Mouse (Mus musculus): ENCODE data around the gene Gm2115. TPM values are rescaled to one million over a fixed set of nuclear protein-coding genes. Genes with fewer than 3 reads are reported as not detected.

Gm2115 gene
- polyA plus RNA-seq, 1 experiment, result 1.1 TPM

DNA sequence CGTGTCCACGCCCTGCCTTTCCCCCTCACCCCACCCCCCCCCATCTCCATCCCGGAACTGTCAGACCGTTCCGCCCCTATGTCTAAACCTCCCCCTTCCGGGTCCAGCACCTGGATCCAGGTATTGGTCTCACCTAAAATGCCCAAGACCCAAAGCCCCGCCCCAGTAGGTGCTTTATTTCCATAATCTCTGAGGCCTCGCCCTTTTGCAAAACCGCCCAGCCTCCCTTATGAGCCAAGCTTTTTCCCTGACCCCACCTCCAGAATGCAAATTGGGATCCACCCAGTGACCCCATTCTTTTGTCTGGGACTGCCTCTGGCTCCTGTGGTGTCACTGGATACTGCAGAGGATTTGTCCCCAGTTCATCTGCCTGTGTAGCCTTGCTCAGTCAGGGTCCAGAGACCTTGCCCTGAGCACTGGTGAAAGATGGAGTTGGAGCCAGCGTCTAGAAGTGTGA lies 77.6 kb downstream of the Gm2115 start, which contains the start of gene Fah:
TSS of gene Fah (minus strand) at position 430 of the 457 bp plus-strand sequence.
- Histone ChIP-seq H3K27ac (ENCODE audit: insufficient read depth, low read depth, low read length) (peak within 1 kb of the TSS; percentile 88), H3K4me3 (ENCODE audit: insufficient read depth, low read depth, low read length) (peak within 1 kb of the TSS; percentile 82), H3K27me3 (replicated peaks; ENCODE audit: control insufficient read depth, insufficient read depth, low read length) (no peaks in the 10 kb centered on the region), H3K4me1 (ENCODE audit: control insufficient read depth, insufficient read depth, low read length) (no peaks in the 10 kb centered on the region; the same call in 1 of the 2 replicates), H3K36me3 (ENCODE audit: control insufficient read depth, insufficient read depth, low read length) (no peaks in the 10 kb centered on the region)
- DNase-seq, result peak; percentile 92
- 5% methylated on average over 10 of the region's 10 CpGs for WGBS
- TF ChIP-seq POLR2A (IDR thresholded peaks at IDR 0.05; ENCODE audit: low read depth, low read length) (no peak), CTCF (conservative IDR thresholded peaks at IDR 0.05; ENCODE audit: insufficient read depth, insufficient read length, low read depth, low read length) (no peak)

DNA sequence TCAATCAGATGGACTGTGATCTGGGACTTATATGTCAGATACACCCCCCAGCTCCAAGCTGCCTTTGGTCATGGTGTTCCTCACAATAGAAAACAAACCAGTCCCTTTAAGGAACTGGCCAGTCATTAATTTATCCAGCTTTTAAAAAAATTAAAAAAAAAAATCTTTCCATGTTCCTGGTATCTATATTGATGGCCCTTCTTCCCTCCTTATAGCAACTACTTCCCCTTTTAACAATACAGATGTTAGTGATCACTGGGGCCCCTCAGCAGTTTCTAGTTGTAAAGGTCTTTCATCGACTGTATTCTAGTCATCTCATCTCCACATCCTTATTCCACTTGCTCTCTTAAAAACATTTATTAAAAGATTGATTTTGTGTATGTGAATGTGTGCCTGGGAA lies 82.9 kb downstream of the Gm2115 start:
- no peak for TF ChIP-seq CTCF (conservative IDR thresholded peaks at IDR 0.05; ENCODE audit: insufficient read depth, insufficient read length, low read depth, low read length)
- no peak for TF ChIP-seq POLR2A (IDR thresholded peaks at IDR 0.05; ENCODE audit: low read depth, low read length)
- DNase-seq, result no peak
- H3K27me3 ChIP-seq (replicated peaks; ENCODE audit: control insufficient read depth, insufficient read depth, low read length), result no peaks in the 10 kb centered on the region
- 86% methylated on average over 1 of the region's 1 CpGs for WGBS
- H3K4me3 ChIP-seq (ENCODE audit: insufficient read depth, low read depth, low read length), result no peak overlapping the region
- no peaks in the 10 kb centered on the region for H3K36me3 ChIP-seq (ENCODE audit: control insufficient read depth, insufficient read depth, low read length)
- H3K27ac ChIP-seq (ENCODE audit: insufficient read depth, low read depth, low read length), result no peak overlapping the region
- no peaks in the 10 kb centered on the region for H3K4me1 ChIP-seq (ENCODE audit: control insufficient read depth, insufficient read depth, low read length)

DNA sequence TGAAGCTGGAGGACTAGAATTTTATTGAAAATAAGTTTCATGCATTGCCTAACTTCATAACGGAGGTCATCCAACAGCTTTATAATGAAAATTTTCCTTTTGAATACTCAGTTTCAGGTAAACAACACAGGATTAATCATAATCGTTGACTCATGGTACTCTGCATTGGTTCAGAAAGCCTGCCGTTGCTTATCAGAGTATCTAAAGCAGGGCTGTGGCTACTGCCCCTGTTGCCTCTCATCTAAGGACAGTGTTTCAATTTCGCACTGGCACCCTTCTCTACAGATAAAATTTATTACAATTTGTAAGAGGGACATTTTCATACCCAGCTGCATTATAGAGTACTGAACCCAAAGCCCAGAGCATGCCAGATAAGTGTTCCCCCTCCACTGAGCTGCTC lies 83.7 kb downstream of the Gm2115 start:
- no peak for DNase-seq
- Histone ChIP-seq H3K4me1 (ENCODE audit: control insufficient read depth, insufficient read depth, low read length) (no peaks in the 10 kb centered on the region), H3K27ac (ENCODE audit: insufficient read depth, low read depth, low read length) (no peak overlapping the region), H3K4me3 (ENCODE audit: insufficient read depth, low read depth, low read length) (no peak overlapping the region), H3K36me3 (ENCODE audit: control insufficient read depth, insufficient read depth, low read length) (no peaks in the 10 kb centered on the region; the same call in 1 of the 2 replicates), H3K27me3 (replicated peaks; ENCODE audit: control insufficient read depth, insufficient read depth, low read length) (no peaks in the 10 kb centered on the region)
- WGBS, result 85% methylated on average over 4 of the region's 4 CpGs
- TF ChIP-seq POLR2A (IDR thresholded peaks at IDR 0.05; ENCODE audit: low read depth, low read length), result no peak
- TF ChIP-seq CTCF (conservative IDR thresholded peaks at IDR 0.05; ENCODE audit: insufficient read depth, insufficient read length, low read depth, low read length), result no peak

DNA sequence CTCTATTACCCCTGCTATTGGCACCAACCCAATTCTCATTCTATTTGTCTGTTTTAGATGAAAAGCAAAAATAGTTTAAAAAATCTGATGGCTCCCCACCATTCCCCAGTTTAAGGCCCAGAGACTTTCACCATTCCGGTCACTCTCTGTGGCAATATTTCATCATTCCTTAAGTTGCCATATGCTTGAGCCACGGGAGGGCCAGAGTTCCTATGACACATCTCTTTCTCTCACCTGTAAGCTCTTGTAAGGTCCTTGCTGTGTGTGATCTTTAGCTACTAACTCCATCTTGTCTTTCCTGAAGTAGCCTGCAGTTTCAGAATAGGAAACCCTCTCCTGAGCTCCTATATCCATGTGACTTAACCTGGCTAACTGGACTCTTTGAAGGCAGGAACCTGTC lies 90.2 kb downstream of the Gm2115 start:
- WGBS, result 95% methylated on average over 2 of the region's 2 CpGs

DNA sequence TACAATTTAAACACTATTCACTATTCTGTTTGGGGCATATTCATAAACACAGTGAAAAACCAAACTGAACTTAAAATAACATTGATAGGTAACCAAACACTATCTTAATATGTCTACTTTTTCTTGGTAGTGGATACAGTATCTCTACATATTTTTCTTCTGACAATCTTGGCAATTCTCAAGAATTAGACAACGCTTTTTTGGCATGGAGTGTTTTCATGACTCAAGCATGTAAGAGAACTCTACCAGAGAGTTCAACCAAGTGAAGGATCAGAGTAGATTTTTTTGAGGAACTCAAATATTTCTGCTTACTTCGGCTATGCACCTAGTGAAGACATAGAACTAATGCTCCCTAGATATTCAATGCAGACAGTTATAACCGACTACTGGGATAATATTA lies 92.2 kb downstream of the Gm2115 start:
- Histone ChIP-seq H3K36me3 (ENCODE audit: control insufficient read depth, insufficient read depth, low read length) (no peaks in the 10 kb centered on the region; the same call in 1 of the 2 replicates), H3K4me1 (ENCODE audit: control insufficient read depth, insufficient read depth, low read length) (no peaks in the 10 kb centered on the region), H3K27me3 (replicated peaks; ENCODE audit: control insufficient read depth, insufficient read depth, low read length) (no peaks in the 10 kb centered on the region), H3K27ac (ENCODE audit: insufficient read depth, low read depth, low read length) (no peak overlapping the region), H3K4me3 (ENCODE audit: insufficient read depth, low read depth, low read length) (no peak overlapping the region)
- WGBS, result 93% methylated on average over 3 of the region's 3 CpGs
- DNase-seq, result no peak
- TF ChIP-seq POLR2A (IDR thresholded peaks at IDR 0.05; ENCODE audit: low read depth, low read length), result no peak
- TF ChIP-seq CTCF (conservative IDR thresholded peaks at IDR 0.05; ENCODE audit: insufficient read depth, insufficient read length, low read depth, low read length), result no peak

More for the DNA sequence above, 90.2 kb downstream of the Gm2115 start:
- no peak for DNase-seq
- Histone ChIP-seq H3K4me1 (ENCODE audit: control insufficient read depth, insufficient read depth, low read length) (no peaks in the 10 kb centered on the region), H3K27ac (ENCODE audit: insufficient read depth, low read depth, low read length) (no peak overlapping the region), H3K36me3 (ENCODE audit: control insufficient read depth, insufficient read depth, low read length) (no peaks in the 10 kb centered on the region; the same call in 1 of the 2 replicates), H3K4me3 (ENCODE audit: insufficient read depth, low read depth, low read length) (no peak overlapping the region), H3K27me3 (replicated peaks; ENCODE audit: control insufficient read depth, insufficient read depth, low read length) (no peaks in the 10 kb centered on the region)
- no peak for TF ChIP-seq CTCF (conservative IDR thresholded peaks at IDR 0.05; ENCODE audit: insufficient read depth, insufficient read length, low read depth, low read length)
- TF ChIP-seq POLR2A (IDR thresholded peaks at IDR 0.05; ENCODE audit: low read depth, low read length), result no peak

DNA sequence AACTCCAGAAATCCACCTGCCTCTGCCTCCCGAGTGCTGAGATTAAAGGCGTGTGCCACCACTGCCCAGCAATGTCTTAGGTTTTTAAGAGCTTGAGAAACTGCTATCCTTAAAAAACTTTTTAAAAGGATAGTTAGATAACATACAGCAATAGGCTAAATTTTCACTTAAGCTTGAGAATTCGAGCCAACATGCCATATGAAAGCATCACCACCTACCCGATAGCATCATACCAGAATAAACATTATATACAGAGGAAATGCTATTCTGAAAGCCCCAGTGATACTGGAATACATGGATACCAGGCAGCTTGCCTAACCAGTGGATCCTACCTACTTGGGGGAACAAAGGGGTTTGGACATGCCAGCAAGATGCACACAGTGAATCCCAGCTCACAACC lies 95.0 kb downstream of the Gm2115 start:
- Histone ChIP-seq H3K27ac (ENCODE audit: insufficient read depth, low read depth, low read length) (no peak overlapping the region), H3K4me3 (ENCODE audit: insufficient read depth, low read depth, low read length) (no peak overlapping the region), H3K36me3 (ENCODE audit: control insufficient read depth, insufficient read depth, low read length) (no peaks in the 10 kb centered on the region; the same call in 1 of the 2 replicates), H3K4me1 (ENCODE audit: control insufficient read depth, insufficient read depth, low read length) (no peaks in the 10 kb centered on the region), H3K27me3 (replicated peaks; ENCODE audit: control insufficient read depth, insufficient read depth, low read length) (no peaks in the 10 kb centered on the region)
- no peak for DNase-seq
- WGBS, result 98% methylated on average over 4 of the region's 4 CpGs
- no peak for TF ChIP-seq POLR2A (IDR thresholded peaks at IDR 0.05; ENCODE audit: low read depth, low read length)
- TF ChIP-seq CTCF (conservative IDR thresholded peaks at IDR 0.05; ENCODE audit: insufficient read depth, insufficient read length, low read depth, low read length), result no peak

DNA sequence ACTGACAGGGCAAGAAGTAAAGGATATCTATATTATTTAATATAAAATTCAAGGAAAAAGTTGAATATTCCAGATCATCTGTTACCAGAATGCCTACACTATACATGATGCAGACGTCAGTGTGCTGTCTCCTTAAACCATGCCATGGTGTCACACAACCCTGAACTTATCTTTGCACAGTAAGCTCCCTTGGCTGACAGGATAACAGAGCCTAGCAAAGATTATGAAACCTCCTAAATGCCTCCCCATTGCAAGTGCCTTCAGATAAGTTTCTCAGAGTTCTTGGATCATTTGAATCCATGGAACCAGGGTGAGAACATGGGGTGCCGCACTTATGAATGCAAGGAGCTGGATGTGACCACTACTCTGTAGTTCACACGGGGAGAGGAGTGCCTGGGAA lies 103.1 kb downstream of the Gm2115 start:
- Histone ChIP-seq H3K27me3 (replicated peaks; ENCODE audit: control insufficient read depth, insufficient read depth, low read length) (no peaks in the 10 kb centered on the region), H3K4me1 (ENCODE audit: control insufficient read depth, insufficient read depth, low read length) (no peaks in the 10 kb centered on the region), H3K36me3 (ENCODE audit: control insufficient read depth, insufficient read depth, low read length) (no peaks in the 10 kb centered on the region), H3K4me3 (ENCODE audit: insufficient read depth, low read depth, low read length) (no peak overlapping the region), H3K27ac (ENCODE audit: insufficient read depth, low read depth, low read length) (no peak overlapping the region)
- TF ChIP-seq POLR2A (IDR thresholded peaks at IDR 0.05; ENCODE audit: low read depth, low read length) (no peak), CTCF (conservative IDR thresholded peaks at IDR 0.05; ENCODE audit: insufficient read depth, insufficient read length, low read depth, low read length) (no peak)
- no peak for DNase-seq
- 89% methylated on average over 3 of the region's 3 CpGs for WGBS

Other genes starting within 250 kb of the Gm2115 start
- 15.3 and 16.4 TPM in 2 replicates for gene Arnt2, start 118.8 kb upstream of the Gm2115 start, polyA plus RNA-seq (2012; rRNA removed)
- 850 and 987 TPM in 2 replicates for gene Fah, start 77.8 kb downstream of the Gm2115 start, polyA plus RNA-seq (2012; rRNA removed)
- gene Zfand6, start 161.0 kb downstream of the Gm2115 start, polyA plus RNA-seq (2012; rRNA removed), result 62.5 and 237 TPM in 2 replicates